Comparison of ENCODE assay signal across 8 mouse cellular contexts in genomic region chr8:126566446-126567062, GRCm38 (mm10). TPM values are rescaled to one million over a fixed set of nuclear protein-coding genes. Genes with fewer than 3 reads are reported as not detected.
DNase-seq lines count a peak whose midpoint lies in the region; ATAC-seq and TF ChIP-seq lines count a peak whose summit lies in the region.

No protein-coding gene starts in this region.

- TF ChIP-seq CTCF in embryonic fibroblast, embryonic 13.5 days (IDR thresholded peaks at IDR 0.05; ENCODE audit: borderline replicate concordance, insufficient read depth, low read length), result no peak
- no peak for TF ChIP-seq CTCF in kidney, postnatal 0 days (IDR thresholded peaks at IDR 0.05; ENCODE audit: low read depth)

- 5% methylated on average over 14 of the region's 14 CpGs for WGBS in heart, embryonic 13.5 days
- WGBS in kidney, postnatal 0 days, result 7% methylated on average over 14 of the region's 14 CpGs
- 8% methylated on average over 14 of the region's 14 CpGs for WGBS in stomach, embryonic 15.5 days

- H3K4me2 ChIP-seq in heart, embryonic 13.5 days, result peak overlapping the region; percentile 62
- no peak overlapping the region for H3K4me2 ChIP-seq in kidney, postnatal 0 days (ENCODE audit: low read length)
- peak overlapping the region; percentile 4; the same call in 1 of the 2 replicates for H3K4me2 ChIP-seq in stomach, embryonic 15.5 days

- H3K36me3 ChIP-seq in heart, embryonic 13.5 days, result no peaks in the 10 kb centered on the region
- no peaks in the 10 kb centered on the region for H3K36me3 ChIP-seq in kidney, postnatal 0 days (ENCODE audit: insufficient read depth, low read length)
- no peaks in the 10 kb centered on the region for H3K36me3 ChIP-seq in stomach, embryonic 15.5 days

- H3K27ac ChIP-seq in embryonic fibroblast, embryonic 13.5 days (ENCODE audit: insufficient read depth, low read length), result peak overlapping the region; percentile 88
- peak overlapping the region; percentile 99 for H3K27ac ChIP-seq in heart, embryonic 13.5 days (replicated peaks)
- H3K27ac ChIP-seq in kidney, postnatal 0 days, result peak overlapping the region; percentile 89
- H3K27ac ChIP-seq in stomach, embryonic 15.5 days, result peak overlapping the region; percentile 69

- H3K4me1 ChIP-seq in embryonic fibroblast, embryonic 13.5 days (ENCODE audit: control insufficient read depth, insufficient read depth, low read length), result peaks cover 11% of the 10 kb centered on the region
- peaks cover 53% of the 10 kb centered on the region for H3K4me1 ChIP-seq in heart, embryonic 13.5 days
- H3K4me1 ChIP-seq in kidney, postnatal 0 days (replicated peaks; ENCODE audit: insufficient read depth, low read length), result peaks cover 20% of the 10 kb centered on the region
- peaks cover 21% of the 10 kb centered on the region for H3K4me1 ChIP-seq in stomach, embryonic 15.5 days

- no peak overlapping the region for H3K4me3 ChIP-seq in embryonic fibroblast, embryonic 13.5 days (ENCODE audit: insufficient read depth, low read length)
- H3K4me3 ChIP-seq in heart, embryonic 13.5 days, result peak overlapping the region; percentile 31
- H3K4me3 ChIP-seq in kidney, postnatal 0 days (replicated peaks; ENCODE audit: low read depth, low read length), result no peak overlapping the region
- H3K4me3 ChIP-seq in stomach, embryonic 15.5 days (replicated peaks), result no peak overlapping the region

- ATAC-seq in heart, embryonic 13.5 days (ENCODE audit: extremely low read depth, insufficient number of reproducible peaks, low FRiP score, low TSS enrichment), result peak; percentile 38; the same call in 1 of the 2 replicates
- ATAC-seq in kidney, postnatal 0 days (replicated peaks; ENCODE audit: low FRiP score, low read depth), result peak; percentile 60; the same call in 1 of the 2 replicates
- peak; percentile 67; the same call in 1 of the 2 replicates for ATAC-seq in stomach, embryonic 15.5 days (ENCODE audit: insufficient read depth, low FRiP score, low read depth)

- H3K27me3 ChIP-seq in heart, embryonic 13.5 days (replicated peaks), result no peaks in the 10 kb centered on the region
- H3K27me3 ChIP-seq in kidney, postnatal 0 days (ENCODE audit: insufficient read depth, low read length), result no peaks in the 10 kb centered on the region
- no peaks in the 10 kb centered on the region for H3K27me3 ChIP-seq in stomach, embryonic 15.5 days (replicated peaks)

- peak; percentile 41; the same call in 1 of the 2 replicates for TF ChIP-seq POLR2A in embryonic fibroblast, embryonic 13.5 days (IDR thresholded peaks at IDR 0.05; ENCODE audit: low read depth, low read length)

- no peaks in the 10 kb centered on the region for H3K9me3 ChIP-seq in heart, embryonic 13.5 days
- H3K9me3 ChIP-seq in kidney, postnatal 0 days (replicated peaks; ENCODE audit: low read length), result no peaks in the 10 kb centered on the region
- no peaks in the 10 kb centered on the region for H3K9me3 ChIP-seq in stomach, embryonic 15.5 days

- H3K9ac ChIP-seq in heart, embryonic 13.5 days, result peak overlapping the region; percentile 78
- H3K9ac ChIP-seq in kidney, postnatal 0 days (ENCODE audit: low read depth, low read length), result no peak overlapping the region
- no peak overlapping the region for H3K9ac ChIP-seq in stomach, embryonic 15.5 days

- DNase-seq in right cerebral cortex, adult 18-20 months, result peak; percentile 51
- DNase-seq in right cerebral cortex, postnatal 4 days, result no peak
- peak; percentile 90 for DNase-seq in kidney, postnatal 0 days (ENCODE audit: low spot score)
- DNase-seq in lung, postnatal 25 days (ENCODE audit: low spot score), result peak; percentile 78
- no peak for DNase-seq in spleen, postnatal 36 days (ENCODE audit: low spot score in 2 of 2)

RNA-seq across cellular contexts. Expression of gene Irf2bp2, which starts 27.2 kb away (rescaled TPM):
- 58.6 and 74.8 TPM in 2 replicates for polyA plus RNA-seq in embryonic fibroblast, embryonic 13.5 days (2011; ENCODE audit: insufficient read length, low read depth, missing spikeins)
- 6.5 and 7.5 TPM in 2 replicates for polyA plus RNA-seq in heart, embryonic 13.5 days (2015; fragmentation: Nextera tagmentation; extraction: Ambion mirVana)
- polyA plus RNA-seq in kidney, postnatal 0 days (2015; fragmentation: Nextera tagmentation; extraction: Ambion mirVana), result 15.6 and 16.2 TPM in 2 replicates
- polyA plus RNA-seq in stomach, embryonic 15.5 days (2015; fragmentation: Nextera tagmentation; extraction: Ambion mirVana), result 12.5 and 13.4 TPM in 2 replicates

Comparison
In these comparisons a context has a peak if more than half of its experiments do, and no peak if none do; other contexts are left out.
1. DNase-seq: peak in right cerebral cortex, adult 18-20 months (single experiment), kidney, postnatal 0 days (single experiment) and lung, postnatal 25 days (single experiment); none in right cerebral cortex, postnatal 4 days (single experiment) and spleen, postnatal 36 days (0 of 2).
2. Peak in every context shown above with its lines, with median percentiles within 50 percentile points of each other: H3K27ac ChIP-seq and ATAC-seq.